Mouse (Mus musculus): ENCODE data around the gene Mrgprg.

DNA sequence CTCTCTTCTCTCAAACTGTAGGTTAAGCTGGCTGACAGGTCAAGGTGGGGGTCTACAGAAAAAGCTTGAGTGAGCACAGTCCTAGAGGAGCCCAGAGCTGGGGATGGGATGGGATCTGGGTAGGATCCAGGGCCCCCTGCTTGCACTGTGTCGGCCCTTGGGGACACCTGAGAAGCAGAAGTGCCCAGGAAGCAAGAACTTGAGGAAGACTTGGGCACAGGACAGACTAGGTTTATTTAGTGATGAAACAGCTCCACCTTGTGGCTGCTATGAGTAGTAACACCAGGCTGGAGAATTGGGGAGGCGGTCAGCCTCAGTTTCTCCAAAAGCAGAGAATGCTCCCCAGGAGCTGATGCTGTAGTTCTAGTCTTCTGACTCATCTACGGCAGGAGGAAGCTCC is 3.0 kb downstream of the Mrgprg start:
- TF ChIP-seq POLR2A (IDR thresholded peaks at IDR 0.05; ENCODE audit: insufficient read depth, low read depth, low read length) = no peak
- no peak for TF ChIP-seq CTCF (IDR thresholded peaks at IDR 0.05; ENCODE audit: insufficient read depth, low read depth, low read length)
